Mouse (Mus musculus): ENCODE measurements around the gene Pigp.
A peak's percentile ranks its signal among the peaks of the same experiment; 100 is the strongest.

The Pigp gene

GRCm38 (mm10) chr16:94317752-94318151 is 53.9 kb downstream of the Pigp start:
- DNase-seq (ENCODE audit: low spot score): no peak

DNA sequence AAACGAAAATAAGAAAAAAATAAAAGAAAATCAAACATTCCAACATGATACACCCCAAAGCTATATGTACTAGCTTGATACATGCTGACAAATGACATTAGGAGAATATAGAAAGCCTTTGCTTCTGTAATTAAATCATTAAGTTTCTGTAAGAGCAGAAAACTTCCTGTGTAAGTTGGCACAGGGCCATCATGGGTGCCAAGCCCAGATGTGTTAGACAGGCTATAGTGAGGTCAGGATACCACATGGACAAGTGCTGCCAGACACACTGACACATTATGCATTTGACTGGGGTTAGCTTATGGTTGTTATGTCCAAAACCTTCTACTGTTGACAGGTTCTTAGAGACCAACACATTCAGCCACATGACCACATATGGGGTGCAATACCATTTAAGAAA is 56.4 kb downstream of the Pigp start:
- no peak for DNase-seq (ENCODE audit: low spot score)

DNA sequence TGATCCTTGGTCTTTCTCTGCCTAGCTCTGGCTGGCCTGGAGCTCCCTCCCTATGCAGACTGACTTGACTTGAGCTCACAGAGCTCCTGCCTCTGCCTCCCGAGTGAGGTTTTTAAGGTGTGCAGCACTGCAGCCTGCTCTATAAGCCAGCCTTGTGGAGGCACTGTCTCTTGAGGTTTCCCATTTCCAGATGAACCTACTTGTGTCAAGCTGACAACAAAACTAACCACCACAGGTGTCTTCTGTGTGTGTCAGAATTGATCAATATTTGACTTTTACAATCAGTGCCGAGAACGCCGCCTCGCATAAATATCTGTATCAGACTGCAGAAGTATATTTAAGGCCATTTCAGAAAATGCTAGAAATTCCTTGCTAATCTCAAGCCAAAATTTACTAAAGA is 57.0 kb downstream of the Pigp start:
- DNase-seq (ENCODE audit: low spot score): no peak

- peak; percentile 98 for DNase-seq (ENCODE audit: low spot score)
Observed at GRCm38 (mm10) chr16:94313229-94314030, 58.2 kb downstream of the Pigp start, which contains the start of gene Hlcs. TSS of gene Hlcs (minus strand) at chr16:94313571.

DNA sequence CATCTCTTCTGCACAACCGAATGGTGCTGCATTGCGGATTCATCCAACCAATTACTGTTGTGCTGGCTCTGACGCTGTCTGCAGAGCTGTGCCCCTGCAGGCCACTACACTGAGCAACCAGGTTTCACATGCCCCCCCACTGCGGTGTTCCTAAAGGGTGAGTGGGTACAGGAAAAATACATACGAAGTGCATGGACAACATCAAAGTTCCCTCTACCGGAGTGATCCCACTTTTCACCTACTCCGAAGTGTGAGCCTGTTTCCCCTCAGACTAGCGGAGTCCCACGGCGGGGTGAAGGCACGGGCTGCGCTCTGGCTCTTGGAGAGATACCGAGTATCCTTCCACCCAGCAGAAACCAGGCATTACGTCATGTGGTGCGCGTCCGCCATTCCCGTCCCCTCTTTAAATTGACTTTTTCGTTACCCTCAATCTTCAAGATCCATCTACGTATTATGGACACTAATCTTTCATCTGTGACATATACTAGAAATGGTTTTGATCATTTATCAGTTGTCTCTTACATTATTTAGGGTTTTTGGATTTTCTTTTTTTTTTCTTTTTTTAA is 58.9 kb downstream of the Pigp start:
- peak; percentile 86 for DNase-seq (ENCODE audit: low spot score)

DNA sequence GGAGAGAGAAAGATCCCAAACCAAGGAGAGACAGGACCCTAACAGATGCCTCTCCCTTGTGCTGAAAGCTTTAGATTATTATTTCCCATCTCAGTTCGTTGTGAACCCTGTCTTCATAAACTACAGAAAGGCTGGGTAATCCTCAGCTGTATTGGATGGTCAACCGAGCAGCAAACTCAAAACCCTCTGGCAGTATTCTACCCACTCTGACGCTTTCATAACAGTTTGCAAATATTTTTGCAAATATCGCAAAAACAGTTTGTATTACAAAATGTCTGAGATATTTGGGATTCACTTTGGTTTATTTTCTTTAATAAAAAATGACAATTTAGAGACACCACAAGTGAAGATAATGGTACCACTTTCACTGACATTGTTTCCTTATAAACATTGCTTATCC is 59.7 kb downstream of the Pigp start:
- DNase-seq (ENCODE audit: low spot score): no peak

DNA sequence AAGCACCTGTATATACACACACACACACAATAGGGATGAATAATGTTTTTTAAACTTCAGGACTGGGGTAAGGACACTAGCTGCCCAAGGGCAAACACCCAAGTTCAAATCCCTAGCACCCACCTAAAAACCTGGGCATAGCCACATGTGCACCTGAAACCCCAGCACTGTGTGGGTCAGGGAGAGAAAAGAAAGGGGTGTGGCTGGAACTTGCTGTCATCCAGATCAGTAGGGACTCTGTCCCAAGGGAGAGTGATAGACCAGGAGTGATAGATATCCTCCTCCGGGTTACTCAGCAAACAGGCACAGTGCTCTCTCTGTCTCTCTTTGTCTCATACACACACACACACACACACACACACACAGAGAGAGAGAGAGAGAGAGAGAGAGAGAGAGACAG is 60.2 kb downstream of the Pigp start:
- no peak for DNase-seq (ENCODE audit: low spot score)

- no peak for DNase-seq (ENCODE audit: low spot score)
Observed at GRCm38 (mm10) chr16:94309025-94309424, 62.6 kb downstream of the Pigp start.
